Mouse (Mus musculus): Measurements from ENCODE around the gene Chpt1.

GRCm38 (mm10) chr10:88412290-88412995 is 91.4 kb downstream of the Chpt1 start:
- TF ChIP-seq CTCF (IDR thresholded peaks at IDR 0.05; ENCODE audit: control insufficient read depth, insufficient read depth, insufficient read length) (no peak), MAX (IDR thresholded peaks at IDR 0.05) (no peak), USF1 (IDR thresholded peaks at IDR 0.05; ENCODE audit: low read depth) (no peak)

Measured in C2C12 (cell line).